Mouse (Mus musculus): ENCODE measurements at regions not wholly inside any gene's neighbourhood (a gene's known extent, or its start where the extent isn't known, plus 50 kb on each side); places are given as distances from the start of the nearest gene placed in this dataset.

DNA sequence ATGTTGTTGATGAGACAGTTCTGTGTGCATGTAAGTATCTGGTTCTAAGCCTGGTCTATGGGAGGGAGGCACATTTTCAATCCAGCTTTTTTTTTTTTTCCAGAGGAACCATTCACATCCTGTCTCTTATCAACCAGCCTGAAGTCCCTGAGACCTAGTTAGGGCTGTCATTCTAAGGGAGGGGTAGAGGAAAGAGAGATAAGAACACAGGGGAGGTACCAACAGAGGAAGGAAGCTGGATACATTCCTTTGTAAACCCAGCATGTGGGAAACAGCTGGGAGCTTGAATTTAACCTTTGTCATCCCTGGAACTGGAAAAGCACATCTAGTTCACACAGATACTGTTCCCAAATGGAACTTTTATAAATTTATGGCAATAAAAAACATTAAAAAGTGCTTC is 351.0 kb upstream of the Adamts5 start:
- TF ChIP-seq CTCF (IDR thresholded peaks at IDR 0.05; ENCODE audit: low read depth) (no peak), EP300 (IDR thresholded peaks at IDR 0.05; ENCODE audit: low read depth) (peak; percentile 49)

Measured in liver, postnatal 0 days (tissue).